Mouse (Mus musculus): Measurements from ENCODE around the gene Ntf5. TPM values are rescaled to one million over a fixed set of nuclear protein-coding genes. Genes with fewer than 3 reads are reported as not detected.
"Not testable (repeated sequence)": the region's sequence is repeated elsewhere in the genome, so short reads cannot be mapped to it uniquely, and the experiment has no call there.

Gene Ntf5
- total and polyA plus RNA-seq, 3 experiments = 0.43 to 1.5 (median 0.59) TPM

DNA sequence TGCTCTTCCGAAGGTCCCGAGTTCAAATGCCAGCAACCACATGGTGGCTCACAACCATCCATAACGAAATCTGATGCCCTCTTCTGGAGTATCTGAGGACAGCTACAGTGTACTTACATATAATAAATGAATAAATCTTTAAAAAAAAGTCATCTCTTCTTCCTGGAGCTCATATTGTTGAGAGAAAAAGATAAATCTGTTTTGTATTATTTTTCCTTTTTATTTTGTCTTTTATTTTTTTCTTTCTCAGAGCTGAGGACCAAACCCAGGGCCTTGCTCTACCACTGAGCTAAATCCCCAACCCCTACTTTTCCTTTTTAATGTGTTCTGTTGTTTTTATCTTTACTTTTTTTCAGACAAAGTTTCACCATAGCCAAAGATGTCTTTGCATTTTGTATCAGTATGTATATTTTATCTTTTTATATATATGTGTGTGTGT is 17.1 kb upstream of the Ntf5 start:
- H3K27ac ChIP-seq (ENCODE audit: insufficient read depth, low read depth) = peak overlapping the region; percentile 74; the same call in 1 of the 2 replicates
- DNase-seq (ENCODE audit: extremely low read depth) = not testable (repeated sequence)

DNA sequence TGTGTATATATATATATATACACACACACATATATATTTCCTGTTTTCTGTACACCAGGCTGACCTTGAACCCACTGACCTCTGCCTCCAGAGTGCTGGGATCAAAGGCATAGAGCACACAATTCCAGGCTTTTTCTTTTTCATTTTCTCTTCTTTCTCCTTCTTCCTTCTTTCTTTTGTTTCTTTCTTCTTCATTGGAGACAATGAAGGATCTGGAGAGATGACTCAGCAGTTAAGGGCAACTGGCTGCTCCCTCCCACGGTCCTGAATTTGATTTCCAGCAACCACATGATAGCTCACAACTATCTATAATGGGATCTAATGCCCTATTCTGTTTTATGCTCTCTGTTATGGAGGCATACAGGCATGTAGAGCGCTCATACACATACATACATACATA is 16.7 kb upstream of the Ntf5 start:
- Histone ChIP-seq H3K79me2 (replicated peaks; ENCODE audit: control insufficient read depth, extremely low read depth, insufficient read depth, poor library complexity, severe bottlenecking) (peaks cover 36% of the 10 kb centered on the region), H3K4me1 (ENCODE audit: control insufficient read depth in 1 of 2, insufficient read depth in 2 of 2) (peaks cover 0 to 23% of the 10 kb centered on the region in 2 experiments; a peak in 2 of 4 replicates), H3K9ac (ENCODE audit: insufficient read depth, low read depth) (no peak overlapping the region; the same call in 1 of the 2 replicates), H3K27me3 (replicated peaks) (no peaks in the 10 kb centered on the region), H3K4me2 (ENCODE audit: insufficient read depth, low read depth, poor library complexity, severe bottlenecking) (no peak overlapping the region), H3K9me3 (replicated peaks; ENCODE audit: low read length) (no peaks in the 10 kb centered on the region), H3K36me3 (replicated peaks in 1 of 2; ENCODE audit: control insufficient read depth in 1 of 2, insufficient read depth in 1 of 2, low read length in 1 of 2) (peaks cover 16 to 28% of the 10 kb centered on the region in 2 experiments), H3K27ac (ENCODE audit: insufficient read depth, low read depth) (no peak overlapping the region), H3K4me3 (replicated peaks in 1 of 3; ENCODE audit: low read depth in 2 of 3, low read length in 2 of 3, poor library complexity in 1 of 3) (no peak overlapping the region)
- TF ChIP-seq EP300 (IDR thresholded peaks at IDR 0.05; ENCODE audit: low read length) = no peak
- peak; percentile 56 for TF ChIP-seq MAFK (IDR thresholded peaks at IDR 0.05; ENCODE audit: insufficient replicate concordance, low read length)
- no peak for TF ChIP-seq MYC (IDR thresholded peaks at IDR 0.05; ENCODE audit: low read depth, low read length)
- no peak for TF ChIP-seq POLR2A (IDR thresholded peaks at IDR 0.05; ENCODE audit: low read depth, low read length)
- no peak for TF ChIP-seq JUN (IDR thresholded peaks at IDR 0.05; ENCODE audit: insufficient read depth, low read depth, low read length)
- no peak for TF ChIP-seq RAD21 (IDR thresholded peaks at IDR 0.05; ENCODE audit: low read depth, low read length)
- no peak for DNase-seq (ENCODE audit: extremely low read depth)
- dilution Hi-C loops (cut with MboI; ENCODE audit: extremely low pct_ligation_motif_present, extremely low pct_unique_long_range_greater_than_20kb, low sequenced_read_pairs) = no loop called here
- in situ Hi-C loops (cut with MboI; ENCODE audit: low pct_ligation_motif_present, low pct_unique_long_range_greater_than_20kb, low sequenced_read_pairs) = loop anchor here (10.0 kb wide), 1 partner anchor 92 kb away; no protein-coding TSS in a partner anchor

More for the DNA sequence above, 17.1 kb upstream of the Ntf5 start:
- dilution Hi-C loops (cut with MboI; ENCODE audit: extremely low pct_ligation_motif_present, extremely low pct_unique_long_range_greater_than_20kb, low sequenced_read_pairs); H3K27me3 ChIP-seq (replicated peaks); H3K9me3 ChIP-seq (replicated peaks; ENCODE audit: low read length); H3K4me2 ChIP-seq (ENCODE audit: insufficient read depth, low read depth, poor library complexity, severe bottlenecking): not testable (repeated sequence)
- Histone ChIP-seq H3K36me3 (replicated peaks in 1 of 2; ENCODE audit: control insufficient read depth in 1 of 2, insufficient read depth in 1 of 2, low read length in 1 of 2) (peaks cover 19 to 32% of the 10 kb centered on the region in 2 experiments), H3K4me3 (replicated peaks in 1 of 3; ENCODE audit: low read depth in 2 of 3, low read length in 2 of 3, poor library complexity in 1 of 3) (peak overlapping the region; percentile 61 to 89 (median 64)), H3K4me1 (ENCODE audit: control insufficient read depth in 1 of 2, insufficient read depth in 2 of 2) (peaks cover 0 to 24% of the 10 kb centered on the region in 2 experiments; a peak in 2 of 4 replicates), H3K79me2 (replicated peaks; ENCODE audit: control insufficient read depth, extremely low read depth, insufficient read depth, poor library complexity, severe bottlenecking) (peaks cover 39% of the 10 kb centered on the region), H3K9ac (ENCODE audit: insufficient read depth, low read depth) (peak overlapping the region; percentile 68)
- TF ChIP-seq CTCF (conservative IDR thresholded peaks at IDR 0.05 in 1 of 2, IDR thresholded peaks at IDR 0.05 in 1 of 2; ENCODE audit: low read depth in 2 of 2, low read length in 2 of 2) = peak in 1 of 2 experiments; percentile 30; a peak in 2 of 4 replicates
- in situ Hi-C loops (cut with MboI; ENCODE audit: low pct_ligation_motif_present, low pct_unique_long_range_greater_than_20kb, low sequenced_read_pairs) = loop anchor here (10.0 kb wide), 1 partner anchor 92 kb away; no protein-coding TSS in a partner anchor

DNA sequence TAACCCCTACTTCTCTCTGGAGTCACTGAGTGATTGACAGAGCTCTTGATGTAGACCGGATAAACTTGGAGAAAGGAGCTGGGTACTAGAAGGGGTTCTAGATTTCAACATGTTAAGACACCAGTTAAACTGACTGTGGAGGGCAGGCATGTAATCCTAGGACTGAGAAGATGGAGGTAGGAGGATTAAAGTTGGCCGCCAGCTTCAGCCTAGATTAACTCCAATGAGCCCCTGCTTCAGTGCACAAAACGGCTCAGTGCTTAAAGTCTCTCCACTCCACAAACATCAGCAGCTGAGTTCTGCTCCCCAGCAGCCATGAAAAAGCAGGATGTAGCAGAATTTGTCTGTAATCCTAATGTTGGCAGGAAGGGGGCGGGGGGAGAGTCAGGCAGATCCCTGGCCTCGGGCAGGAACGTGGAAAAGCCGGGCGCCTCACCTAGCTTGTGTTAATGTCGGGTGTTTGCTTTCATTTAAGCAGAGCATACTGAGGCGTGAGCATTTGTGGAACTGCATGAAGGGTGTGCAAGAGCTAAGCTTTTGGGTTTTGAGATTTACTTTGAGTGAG is 11.9 kb upstream of the Ntf5 start:
- no peak overlapping the region for H3K27ac ChIP-seq (ENCODE audit: insufficient read depth, low read depth)
- H3K4me3 ChIP-seq (replicated peaks in 1 of 3; ENCODE audit: low read depth in 2 of 3, low read length in 2 of 3, poor library complexity in 1 of 3) = no peak overlapping the region
- no peak overlapping the region for H3K4me2 ChIP-seq (ENCODE audit: insufficient read depth, low read depth, poor library complexity, severe bottlenecking)
- DNase-seq (ENCODE audit: extremely low read depth) = no peak
- in situ Hi-C loops (cut with MboI; ENCODE audit: low pct_ligation_motif_present, low pct_unique_long_range_greater_than_20kb, low sequenced_read_pairs) (no loop called here), dilution Hi-C loops (cut with MboI; ENCODE audit: extremely low pct_ligation_motif_present, extremely low pct_unique_long_range_greater_than_20kb, low sequenced_read_pairs) (no loop called here)
- H3K79me2 ChIP-seq (replicated peaks; ENCODE audit: control insufficient read depth, extremely low read depth, insufficient read depth, poor library complexity, severe bottlenecking) = no peaks in the 10 kb centered on the region
- H3K4me1 ChIP-seq (ENCODE audit: control insufficient read depth in 1 of 2, insufficient read depth in 2 of 2) = peaks cover 0 to 13% of the 10 kb centered on the region in 2 experiments; a peak in 2 of 4 replicates
- TF ChIP-seq CHD1 (IDR thresholded peaks at IDR 0.05; ENCODE audit: low read depth, low read length) = no peak
- TF ChIP-seq RAD21 (IDR thresholded peaks at IDR 0.05; ENCODE audit: low read depth, low read length) = no peak
- no peak for TF ChIP-seq GABPA (IDR thresholded peaks at IDR 0.05; ENCODE audit: insufficient replicate concordance, low read depth, low read length)
- no peak for TF ChIP-seq MXI1 (IDR thresholded peaks at IDR 0.05; ENCODE audit: low read depth, low read length)
- TF ChIP-seq HCFC1 (IDR thresholded peaks at IDR 0.05; ENCODE audit: low read depth, low read length) = no peak
- TF ChIP-seq ZNF384 (IDR thresholded peaks at IDR 0.05; ENCODE audit: low read depth, low read length) = no peak
- TF ChIP-seq ELF1 (IDR thresholded peaks at IDR 0.05; ENCODE audit: low read depth, low read length) = no peak
- TF ChIP-seq POLR2AphosphoS2 (IDR thresholded peaks at IDR 0.05; ENCODE audit: low read depth, low read length) = no peak
- TF ChIP-seq MAFK (IDR thresholded peaks at IDR 0.05; ENCODE audit: insufficient replicate concordance, low read length) = no peak
- peaks cover 4% of the 10 kb centered on the region for H3K9me3 ChIP-seq (replicated peaks; ENCODE audit: low read length)
- H3K9ac ChIP-seq (ENCODE audit: insufficient read depth, low read depth) = no peak overlapping the region
- peaks cover 15% of the 10 kb centered on the region for H3K27me3 ChIP-seq (replicated peaks)
- no peaks in the 10 kb centered on the region for H3K36me3 ChIP-seq (replicated peaks in 1 of 2; ENCODE audit: control insufficient read depth in 1 of 2, insufficient read depth in 1 of 2, low read length in 1 of 2)

All from CH12.LX (cell line).